Mouse (Mus musculus) neural tube, embryonic 10.5 days (tissue): Measurements from ENCODE around the gene Nek7.

Experiments used
- DNase-seq: peaks from one replicate; pipeline ENCODE4 v3.0.0-alpha.2; 2017; ENCODE audit warnings: low spot score; ENCODE audit errors: extremely low spot score

Gene Nek7

DNA sequence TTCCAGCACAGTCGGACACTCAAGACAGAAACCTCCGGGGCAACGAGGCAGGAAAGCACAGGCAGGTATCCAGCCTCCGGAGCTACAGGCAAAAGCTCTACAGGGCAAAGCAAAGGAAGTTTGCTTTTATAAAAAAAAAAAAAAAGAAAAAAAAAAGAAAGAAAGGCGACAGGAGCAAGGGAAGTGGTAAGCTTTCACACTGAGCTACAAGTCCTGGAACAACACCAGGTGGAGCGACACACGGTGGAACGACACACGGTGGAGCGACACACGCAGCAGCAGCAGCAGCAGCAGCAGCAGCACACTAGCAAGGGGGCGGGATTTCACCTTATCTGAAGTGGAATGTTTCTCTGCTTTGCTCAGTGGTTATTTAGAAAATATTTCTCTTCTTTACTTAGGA, 10.8 kb downstream of the Nek7 start:
- DNase-seq, result no peak

DNA sequence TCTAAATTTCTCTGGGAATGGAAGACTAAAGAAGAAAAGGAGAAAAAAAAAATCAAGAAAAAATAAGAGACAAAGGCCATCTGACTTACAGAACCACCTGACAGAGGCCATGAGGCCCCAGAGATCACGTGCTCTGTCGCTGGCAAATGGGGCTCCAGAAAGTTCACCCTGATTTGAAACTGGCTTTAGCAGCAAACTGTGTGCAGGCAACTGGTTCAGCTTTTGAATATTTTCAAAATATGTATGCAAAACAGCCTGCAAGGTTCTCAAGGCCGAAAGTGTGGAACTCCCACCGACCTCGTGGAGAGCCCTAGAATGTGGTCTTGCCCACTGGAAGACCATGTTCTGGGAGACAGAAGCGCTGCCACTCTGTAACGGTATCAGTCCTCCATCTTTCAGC, 11.6 kb downstream of the Nek7 start:
- DNase-seq, result no peak

DNA sequence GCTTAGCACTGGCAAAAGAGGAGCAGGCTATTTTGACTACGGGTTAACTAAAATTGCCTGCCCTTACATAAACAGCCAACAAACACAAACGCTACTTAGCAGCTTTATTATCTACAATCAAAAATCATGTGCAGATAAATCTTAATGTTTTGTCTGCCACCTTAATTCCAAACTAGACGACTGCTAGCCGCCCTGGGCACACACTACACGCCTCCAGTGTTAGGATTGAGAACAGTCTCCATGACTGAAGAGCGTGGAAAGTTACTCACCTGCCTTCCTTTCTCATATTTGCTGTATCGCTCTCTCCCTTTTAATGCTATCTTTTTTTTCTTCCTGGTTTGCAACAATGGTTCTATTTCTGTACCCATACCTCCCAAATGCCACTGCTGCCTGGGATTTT, 12.1 kb downstream of the Nek7 start:
- no peak for DNase-seq

DNA sequence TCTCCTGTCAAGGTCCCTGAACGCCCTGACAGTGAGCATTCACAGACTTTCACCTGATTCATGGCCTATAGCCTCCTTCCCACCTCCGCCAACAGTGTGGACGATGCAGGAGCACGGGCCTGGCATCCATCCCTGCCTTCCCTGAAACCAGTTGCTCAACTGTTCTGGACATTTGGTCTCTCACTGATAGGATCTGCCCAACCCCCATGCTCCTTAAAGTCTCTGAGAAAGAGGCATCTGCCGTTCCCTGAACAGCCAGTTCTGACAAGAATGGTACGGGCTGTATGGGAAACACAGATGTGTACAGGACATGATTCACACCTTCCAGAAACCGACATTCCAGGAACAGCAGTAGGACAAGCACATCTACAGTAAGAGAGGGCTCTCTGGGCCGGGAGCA, 13.2 kb downstream of the Nek7 start:
- no peak for DNase-seq

GRCm38 (mm10) chr1:138604736-138605135, 15.2 kb downstream of the Nek7 start:
- no peak for DNase-seq

GRCm38 (mm10) chr1:138603974-138604373, 16.0 kb downstream of the Nek7 start:
- DNase-seq, result no peak

DNA sequence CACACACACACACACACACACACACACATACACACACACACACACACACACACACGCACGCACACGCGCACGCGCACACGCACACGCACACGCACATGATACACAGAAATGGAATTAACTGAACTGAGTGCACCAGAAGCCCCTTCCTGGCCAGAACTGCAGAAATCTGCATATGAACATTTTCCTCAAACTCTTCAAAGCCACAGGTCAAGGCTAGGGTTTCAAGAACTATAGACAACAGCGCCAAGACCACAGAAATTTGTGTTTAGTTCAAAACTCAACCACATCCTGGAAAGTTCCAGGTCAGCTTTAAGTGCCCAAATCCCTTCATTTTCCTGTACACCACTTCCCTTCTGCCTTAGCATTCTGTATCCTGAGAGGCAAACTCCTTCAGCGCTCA, 21.9 kb downstream of the Nek7 start:
- no peak for DNase-seq

DNA sequence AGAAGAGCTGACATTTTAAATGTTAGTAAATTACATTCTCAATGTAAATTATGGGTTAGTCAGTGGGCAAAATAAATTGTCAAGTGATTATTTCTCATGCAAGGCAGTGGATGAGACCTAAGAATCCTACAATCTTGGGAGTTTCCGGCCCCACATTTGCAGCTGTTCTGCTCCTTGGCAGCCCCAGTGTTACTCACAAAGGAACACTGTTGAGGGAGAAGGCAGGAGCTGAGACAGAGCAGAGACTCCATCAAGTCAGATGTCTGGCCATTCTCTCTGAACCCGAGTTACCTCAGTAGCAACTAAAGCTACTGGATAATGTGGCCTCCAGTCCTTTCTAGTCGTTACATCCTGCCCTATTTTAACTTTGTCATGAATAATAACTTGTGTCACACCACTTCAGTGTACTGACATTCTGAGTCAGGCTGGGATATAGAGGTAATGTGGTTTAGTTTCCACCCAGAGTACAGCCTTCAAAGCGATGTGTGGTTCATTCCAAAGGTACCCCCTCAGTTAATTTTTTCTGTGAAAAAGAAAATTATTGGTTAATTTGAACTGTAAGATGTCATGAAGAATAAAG, 23.7 kb downstream of the Nek7 start:
- no peak for DNase-seq

DNA sequence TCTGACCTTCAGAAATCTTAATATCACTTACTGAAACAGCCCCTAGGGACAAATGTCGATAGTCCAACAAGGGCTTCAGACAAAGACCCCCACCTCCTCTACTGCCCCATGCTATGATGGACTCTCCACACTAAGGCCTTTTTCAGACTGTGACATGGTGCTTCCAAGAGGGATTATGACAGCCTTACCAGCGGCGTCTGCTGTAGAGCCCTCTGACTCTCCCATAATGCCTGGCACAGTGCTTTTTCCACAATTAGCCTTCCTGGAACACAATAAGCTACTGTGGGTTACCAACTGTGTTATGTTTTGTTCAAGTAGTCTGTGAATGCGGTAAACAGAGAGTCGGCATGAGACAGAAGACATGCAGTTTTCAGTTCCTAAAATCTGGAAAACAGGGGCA, 25.0 kb downstream of the Nek7 start:
- no peak for DNase-seq

- DNase-seq, result no peak
Measured at GRCm38 (mm10) chr1:138593922-138594321, 26.0 kb downstream of the Nek7 start.

GRCm38 (mm10) chr1:138592466-138592865, 27.5 kb downstream of the Nek7 start:
- no peak for DNase-seq

DNA sequence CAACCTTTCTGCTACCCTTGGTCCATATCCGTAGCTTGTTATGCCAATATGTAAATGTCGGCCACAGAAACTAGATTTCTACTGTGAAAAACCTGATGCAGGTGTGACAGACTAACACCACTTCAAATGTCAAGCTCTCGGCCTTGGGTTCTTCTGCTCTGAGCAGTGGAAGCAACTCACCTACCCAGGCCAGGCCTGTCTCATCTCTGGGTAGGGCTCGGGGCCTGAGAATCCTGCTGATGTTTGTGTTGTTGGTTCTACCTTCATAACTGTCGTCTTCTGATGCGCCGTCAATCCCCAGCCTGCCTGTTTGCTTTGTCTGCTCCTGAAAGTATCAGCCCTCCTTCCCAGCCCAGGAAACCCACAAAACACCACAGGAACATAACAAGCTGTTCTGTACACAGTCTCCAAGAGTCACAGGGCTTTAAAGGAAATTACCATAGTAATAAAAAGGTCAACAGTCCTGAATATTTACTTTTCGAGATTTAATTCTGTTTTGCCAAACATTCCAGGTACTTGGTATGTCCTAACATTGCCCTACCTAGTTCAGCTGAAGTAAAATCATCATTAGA, 29.4 kb downstream of the Nek7 start:
- no peak for DNase-seq

DNA sequence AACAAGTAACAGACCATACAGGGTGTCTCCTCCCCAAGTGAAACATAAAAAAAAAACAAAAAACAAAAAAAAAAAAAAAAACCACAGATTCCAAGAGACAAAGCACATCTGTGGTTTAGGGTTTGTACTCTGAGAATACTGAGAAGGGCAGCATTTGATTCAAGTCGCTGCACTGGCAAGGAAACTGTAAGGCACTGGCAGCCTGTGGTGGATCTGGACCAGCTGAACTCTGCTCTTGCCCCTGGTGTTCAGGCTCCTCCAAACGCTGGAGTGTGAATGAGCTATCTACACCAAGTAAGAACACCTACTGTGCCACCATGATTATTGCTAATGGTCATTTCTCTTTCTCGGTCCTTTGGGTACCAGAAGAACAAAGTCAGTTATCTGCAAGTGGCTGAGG, 30.8 kb downstream of the Nek7 start:
- no peak for DNase-seq

GRCm38 (mm10) chr1:138587812-138588211, 32.1 kb downstream of the Nek7 start:
- DNase-seq, result no peak

- DNase-seq, result no peak
Measured at GRCm38 (mm10) chr1:138586891-138587290, 33.0 kb downstream of the Nek7 start.

DNA sequence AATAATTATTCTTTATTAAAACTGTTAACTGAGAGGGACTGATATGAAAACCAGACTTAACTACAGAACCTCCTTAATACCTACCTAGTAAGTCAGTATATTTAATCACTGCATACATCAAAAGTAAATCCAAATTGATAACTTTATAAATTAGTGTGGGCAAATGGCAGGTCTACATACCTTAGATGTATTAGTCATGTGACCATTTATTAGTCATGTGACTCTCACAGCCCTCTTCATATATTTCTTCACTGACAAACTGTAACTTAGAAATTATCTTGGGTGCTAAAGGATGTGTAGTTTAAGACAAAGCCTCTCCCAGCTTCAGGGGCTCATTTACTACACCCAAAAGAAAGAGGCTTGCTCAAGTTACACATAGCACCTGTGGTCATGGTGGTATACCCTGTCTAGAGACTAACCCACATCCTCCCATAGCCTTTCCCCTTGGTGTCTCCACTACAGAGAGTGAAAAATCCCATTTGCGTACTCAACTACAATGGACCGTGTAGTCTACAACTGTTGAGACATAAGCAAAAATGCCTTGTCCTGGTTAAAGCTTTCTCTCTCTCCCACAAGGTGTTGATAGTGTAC, 35.4 kb downstream of the Nek7 start:
- DNase-seq, result no peak

DNA sequence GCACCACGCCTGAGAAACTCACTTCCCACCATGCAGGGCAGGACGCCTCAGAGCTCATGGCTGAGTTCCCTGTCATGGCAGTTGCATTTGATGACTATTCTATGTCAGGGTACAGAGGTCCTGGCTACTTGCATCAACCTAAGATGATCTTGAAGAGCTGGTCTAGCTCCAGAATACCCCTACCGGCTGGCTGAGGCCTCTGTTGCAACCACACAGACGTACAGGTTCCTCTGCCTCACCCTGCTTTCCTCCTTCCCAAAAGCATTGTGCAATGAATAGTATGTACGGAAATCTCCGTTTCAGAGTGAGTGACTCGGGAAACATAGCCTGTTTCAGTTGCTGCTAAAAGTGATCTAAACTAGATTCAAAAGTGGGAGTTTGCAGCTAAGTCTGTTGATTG, 37.7 kb downstream of the Nek7 start:
- no peak for DNase-seq

GRCm38 (mm10) chr1:138579822-138580492, 40.0 kb downstream of the Nek7 start:
- no peak for DNase-seq

DNA sequence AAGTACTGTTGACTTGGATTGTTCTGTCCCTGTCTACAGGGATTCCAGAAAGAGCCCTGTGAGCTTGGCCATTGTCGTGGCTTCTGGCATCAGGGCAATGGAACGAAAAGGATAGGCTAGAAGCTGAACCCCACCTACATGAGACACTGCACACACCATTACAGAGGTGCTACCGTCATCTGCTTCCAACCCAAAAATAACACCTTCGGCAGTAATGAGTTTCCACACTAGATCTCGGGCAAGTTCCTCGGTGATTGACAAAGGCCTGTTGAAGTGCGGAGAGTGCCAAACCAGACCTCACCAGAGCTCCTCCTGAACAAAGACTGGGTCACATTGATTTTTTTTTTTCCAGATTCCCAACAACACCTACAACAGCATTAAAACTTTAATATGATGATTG, 40.7 kb downstream of the Nek7 start:
- no peak for DNase-seq

DNA sequence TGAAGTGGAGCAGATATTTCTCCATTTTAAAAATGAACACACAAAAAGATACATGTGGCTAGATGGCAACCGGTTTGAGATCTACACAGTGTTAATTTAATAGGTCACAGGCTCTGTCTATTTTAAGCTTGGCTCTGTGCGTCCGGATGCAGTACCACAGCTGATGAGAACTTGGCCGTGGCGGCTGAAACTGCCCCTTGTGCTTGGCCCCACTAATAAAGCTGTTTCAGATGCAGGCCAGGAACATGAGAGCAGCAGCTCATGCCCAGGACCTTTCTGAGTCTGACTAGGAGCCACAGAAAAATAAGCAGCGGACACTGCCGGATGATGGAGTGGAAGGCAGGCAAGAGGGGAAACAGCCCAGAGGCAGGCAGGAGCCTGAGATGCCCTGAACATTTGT, 43.1 kb downstream of the Nek7 start:
- no peak for DNase-seq

DNA sequence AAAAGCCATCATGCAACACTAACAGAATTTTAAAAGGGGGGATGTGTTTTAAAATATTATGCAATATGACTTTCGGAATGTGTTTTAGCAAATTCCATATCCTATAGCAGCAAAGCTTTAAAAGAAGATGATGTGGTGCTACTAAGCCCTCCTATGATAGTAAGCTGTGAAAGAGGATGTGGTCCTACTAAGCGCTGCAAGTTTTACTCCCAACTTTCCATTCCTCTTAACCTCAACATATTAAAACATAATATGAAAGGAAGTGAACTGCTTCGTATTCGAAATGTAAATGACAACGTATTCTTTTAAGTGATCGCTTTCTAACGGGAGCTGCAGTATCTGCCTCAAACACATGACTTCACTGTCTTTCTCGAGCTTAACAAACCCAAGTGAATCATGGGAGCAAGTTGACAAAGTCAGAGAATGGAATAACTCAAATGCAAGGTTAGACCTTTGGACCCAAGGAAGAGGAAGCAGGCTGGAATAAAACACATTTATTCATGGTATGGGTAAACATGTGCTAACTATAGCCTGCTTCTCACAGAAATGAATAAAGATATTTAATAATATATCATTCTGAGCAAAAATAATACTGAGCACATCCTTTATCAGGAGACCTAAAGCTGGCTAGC, 43.8 kb downstream of the Nek7 start:
- DNase-seq, result no peak

- DNase-seq, result no peak
Measured at GRCm38 (mm10) chr1:138575629-138576028, 44.3 kb downstream of the Nek7 start.
